Mouse (Mus musculus) heart, embryonic 11.5 days (tissue): Measurements from ENCODE around the gene Tob1. TPM values are rescaled to one million over a fixed set of nuclear protein-coding genes. Genes with fewer than 3 reads are reported as not detected.

Source experiments
- ATAC-seq: fragments of 200-750 bp; cut with Nextera tagmentation; replicated peaks from 2 replicates; pipeline ENCODE4 v1.8.0; 2017; ENCODE audit warnings: moderate library complexity; ENCODE audit not compliant: insufficient number of reproducible peaks, low FRiP score, low TSS enrichment
- H3K27ac ChIP-seq: fragments of 300-500 bp; sonication (generic); 2 replicates; pipeline ENCODE4 v1.5.1; 2014; ENCODE audit warnings: mild to moderate bottlenecking, low read depth, low read length
- H3K27me3 ChIP-seq: fragments of 300-500 bp; sonication (generic); 2 replicates; pipeline ENCODE4 v1.6.1; 2014; ENCODE audit warnings: mild to moderate bottlenecking, low read length, mixed read lengths; ENCODE audit not compliant: control insufficient read depth, insufficient read depth
- H3K36me3 ChIP-seq: fragments of 300-500 bp; sonication (generic); 2 replicates; pipeline ENCODE4 v1.6.1; 2014; ENCODE audit warnings: mild to moderate bottlenecking, low read length, moderate library complexity, mixed read lengths; ENCODE audit not compliant: control insufficient read depth, insufficient read depth
- H3K4me1 ChIP-seq: fragments of 300-500 bp; sonication (generic); 2 replicates; pipeline ENCODE4 v1.6.1; 2014; ENCODE audit warnings: low read length; ENCODE audit not compliant: control insufficient read depth, insufficient read depth
- H3K4me2 ChIP-seq: fragments of 300-500 bp; sonication (generic); 2 replicates; pipeline ENCODE4 v1.6.1; 2014; ENCODE audit warnings: mild to moderate bottlenecking, moderate library complexity
- H3K4me3 ChIP-seq: fragments of 300-500 bp; sonication (generic); 2 replicates; pipeline ENCODE4 v1.5.1; 2014; ENCODE audit warnings: low read depth, low read length
- H3K9ac ChIP-seq: fragments of 300-500 bp; sonication (generic); 2 replicates; pipeline ENCODE4 v1.6.1; 2014; ENCODE audit warnings: mild to moderate bottlenecking, low read depth, low read length, moderate library complexity
- H3K9me3 ChIP-seq: fragments of 300-500 bp; sonication (generic); replicated peaks from 2 replicates; pipeline ENCODE4 v1.6.1; 2016; ENCODE audit warnings: low read length; ENCODE audit not compliant: control insufficient read depth
- WGBS: fragments of 180-500 bp; shearing (Covaris S2); extraction: QIAGEN DNeasy Blood & Tissue Kit; methylation state at CpG from one replicate; pipeline ENCODE4 v1.1.7; 2014; ENCODE audit not compliant: insufficient replicate concordance; 5-methylcytosine and 5-hydroxymethylcytosine counted together
- polyA plus RNA-seq: library from polyadenylated mRNA; unstranded; fragments of >200 nt; fragmentation: Nextera tagmentation; extraction: Ambion mirVana; gene quantifications from 2 replicates; pipeline ENCODE4 v1.2.1, GENCODE M21; 2014

Gene Tob1
- polyA plus RNA-seq: 27.3 and 29.7 TPM in 2 replicates

DNA sequence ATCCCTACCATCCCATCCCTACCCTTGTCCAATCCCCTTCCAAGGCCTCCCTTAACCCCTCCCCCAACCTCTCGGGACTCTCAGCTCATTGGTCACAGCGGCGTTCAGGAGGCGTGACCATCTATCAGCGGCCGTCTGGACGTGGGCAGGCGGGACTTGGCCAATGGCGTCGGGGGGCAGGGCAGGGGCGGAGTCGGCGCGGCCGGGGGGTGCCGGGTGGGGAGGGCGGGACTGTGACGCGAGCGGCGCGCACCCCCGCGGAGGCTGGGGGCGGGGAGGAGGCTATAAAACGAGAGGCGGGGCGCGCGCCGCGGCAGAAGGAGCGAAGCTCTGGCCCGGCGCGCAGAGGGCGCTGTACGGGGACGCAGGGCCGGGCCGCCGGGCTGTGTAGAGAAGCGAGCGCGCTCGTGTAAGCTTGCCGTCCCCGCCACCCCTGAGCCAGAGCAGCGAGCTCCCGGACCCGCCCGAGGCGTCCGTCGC, at the start of gene Tob1:
Gene Tob1 (plus strand): TSS at position 331 of the 480 bp plus-strand sequence.
- Histone ChIP-seq H3K36me3 (peaks cover 9% of the 10 kb centered on the region), H3K9ac (peak within 1 kb of the TSS; percentile 98), H3K4me3 (peak within 1 kb of the TSS; percentile 96), H3K4me1 (peaks cover 6% of the 10 kb centered on the region; the same call in 1 of the 2 replicates), H3K4me2 (peak within 1 kb of the TSS; percentile 97), H3K27ac (peak within 1 kb of the TSS; percentile 99), H3K27me3 (no peaks in the 10 kb centered on the region), H3K9me3 (no peaks in the 10 kb centered on the region)
- peak; percentile 97 for ATAC-seq
- WGBS: 1% methylated on average over 45 of the region's 55 CpGs

DNA sequence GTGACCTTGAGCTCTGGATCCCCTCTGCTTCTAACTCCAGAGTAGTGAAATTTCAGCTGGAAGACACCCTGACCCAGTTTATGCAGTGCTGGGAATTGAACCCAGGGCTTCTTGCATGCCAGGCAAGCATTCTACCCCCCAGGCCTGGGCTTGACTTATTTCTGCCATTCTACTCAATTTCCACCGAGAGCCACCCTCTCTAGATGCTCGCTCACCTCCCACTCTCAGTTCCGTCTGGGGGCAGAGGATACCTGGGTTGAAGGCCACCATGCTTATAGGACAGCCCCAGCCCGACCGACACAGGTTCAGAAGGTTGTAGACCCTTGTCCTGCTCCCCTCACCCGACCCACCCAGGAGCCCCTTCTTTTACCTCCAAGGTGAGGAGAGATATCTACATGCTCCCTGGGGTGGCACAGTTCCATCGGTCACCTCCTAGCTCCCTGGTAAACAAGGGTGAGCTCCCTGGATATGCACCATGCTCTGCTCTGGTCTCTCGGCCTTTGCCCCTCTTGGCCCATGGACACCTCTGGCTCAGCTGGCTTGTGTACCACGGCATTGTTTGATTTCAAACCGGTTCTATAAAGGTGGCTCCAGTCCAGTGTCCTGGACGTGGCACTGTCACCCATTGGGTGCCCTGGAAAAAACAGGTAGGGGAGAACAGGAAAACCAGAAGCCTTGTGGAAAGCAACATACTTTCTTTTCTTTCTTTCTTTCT, 49.2 kb upstream of the Tob1 start:
- no peak overlapping the region for H3K9ac ChIP-seq
- no peak for ATAC-seq
- H3K9me3 ChIP-seq: no peaks in the 10 kb centered on the region
- no peak overlapping the region for H3K4me3 ChIP-seq
- no peak overlapping the region for H3K27ac ChIP-seq
- no peaks in the 10 kb centered on the region for H3K27me3 ChIP-seq
- no peak overlapping the region for H3K4me2 ChIP-seq
- H3K4me1 ChIP-seq: peaks cover 26% of the 10 kb centered on the region
- WGBS: 79% methylated on average over 11 of the region's 11 CpGs
- H3K36me3 ChIP-seq: no peaks in the 10 kb centered on the region

DNA sequence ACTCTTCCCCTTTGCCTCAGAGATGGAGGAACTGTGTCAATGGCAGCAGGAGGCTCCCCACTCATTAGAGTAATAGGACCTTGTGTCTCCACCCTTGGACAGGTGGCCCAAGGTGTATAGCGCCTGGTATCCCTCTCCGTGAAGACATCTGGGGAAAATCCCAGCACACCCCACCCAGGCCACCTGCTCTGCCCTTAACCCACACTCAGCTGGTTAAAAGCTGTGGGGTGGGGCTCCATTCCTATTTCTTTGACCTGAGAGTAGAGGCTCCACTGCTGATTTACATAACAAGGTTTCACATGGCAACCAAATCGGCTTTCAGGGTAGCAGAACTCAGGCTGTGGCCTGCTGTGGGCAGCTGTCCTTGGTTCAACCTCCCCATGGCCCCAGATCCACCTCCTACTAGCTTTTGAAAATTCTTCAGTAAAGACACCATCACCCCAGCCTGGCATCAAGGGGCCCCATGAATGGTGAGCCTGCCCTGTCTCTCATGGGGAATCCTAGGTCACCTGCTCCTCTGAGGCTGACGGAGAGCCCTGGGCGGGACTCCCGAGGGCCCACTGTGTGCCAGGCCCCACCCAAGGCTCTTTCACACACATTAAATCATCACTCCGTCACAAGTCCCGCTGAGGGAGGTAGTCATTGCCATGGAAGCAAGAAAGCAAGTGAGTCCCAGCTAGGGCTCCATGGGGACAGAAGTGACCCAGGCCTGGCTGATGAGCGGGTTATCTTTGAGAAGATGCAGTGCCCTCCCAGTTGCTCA, 48.1 kb upstream of the Tob1 start:
- H3K4me2 ChIP-seq: no peak overlapping the region
- H3K36me3 ChIP-seq: no peaks in the 10 kb centered on the region
- H3K9me3 ChIP-seq: no peaks in the 10 kb centered on the region
- no peaks in the 10 kb centered on the region for H3K27me3 ChIP-seq
- H3K9ac ChIP-seq: no peak overlapping the region
- 74% methylated on average over 9 of the region's 9 CpGs for WGBS
- H3K4me3 ChIP-seq: no peak overlapping the region
- no peak overlapping the region for H3K27ac ChIP-seq
- peaks cover 26% of the 10 kb centered on the region for H3K4me1 ChIP-seq
- ATAC-seq: no peak

DNA sequence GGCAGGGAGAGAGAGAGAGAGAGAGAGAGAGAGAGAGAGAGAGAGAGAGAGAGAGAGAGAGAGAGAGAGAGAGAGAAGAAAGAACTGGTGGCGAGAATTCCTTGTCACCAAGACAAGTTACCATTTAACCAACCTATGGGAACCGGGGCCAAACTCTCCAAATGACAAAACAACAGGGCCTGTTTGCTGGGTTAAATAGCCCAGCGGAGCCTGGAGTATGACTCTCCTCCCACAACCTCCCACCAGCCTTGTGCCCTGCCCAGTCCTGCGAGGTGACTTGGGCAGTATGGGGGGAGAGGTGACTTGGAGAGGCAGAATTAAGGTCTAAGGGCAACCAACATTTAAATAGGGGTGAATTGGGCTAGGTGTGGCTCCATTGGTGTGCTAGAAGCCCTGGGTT, 45.5 kb upstream of the Tob1 start:
- no peaks in the 10 kb centered on the region for H3K36me3 ChIP-seq
- peaks cover 8% of the 10 kb centered on the region for H3K4me1 ChIP-seq
- H3K4me2 ChIP-seq: no peak overlapping the region
- ATAC-seq: no peak
- no peaks in the 10 kb centered on the region for H3K9me3 ChIP-seq
- no peaks in the 10 kb centered on the region for H3K27me3 ChIP-seq
- H3K4me3 ChIP-seq: no peak overlapping the region
- H3K9ac ChIP-seq: no peak overlapping the region
- WGBS: 79% methylated on average over 4 of the region's 4 CpGs
- no peak overlapping the region for H3K27ac ChIP-seq

DNA sequence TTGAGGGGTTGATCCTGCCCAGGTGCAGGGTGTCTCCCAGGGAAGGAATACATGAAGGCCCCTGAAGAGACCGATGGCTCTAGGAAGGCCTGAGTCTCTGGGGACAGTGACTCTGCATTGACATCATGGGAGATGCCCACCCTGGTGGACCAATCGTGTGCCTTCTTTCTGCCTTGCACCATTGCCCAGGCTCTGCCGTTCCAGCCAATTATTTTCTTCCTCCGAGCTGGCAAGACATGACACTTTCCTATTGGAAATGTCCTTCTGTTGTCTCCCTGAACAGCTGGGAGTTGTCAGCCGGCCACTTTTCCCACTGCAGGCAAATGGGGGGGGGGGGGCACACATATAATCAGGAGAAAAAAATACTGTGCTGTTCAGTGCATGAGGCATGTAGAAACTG, 43.0 kb upstream of the Tob1 start:
- Histone ChIP-seq H3K27ac (no peak overlapping the region), H3K36me3 (no peaks in the 10 kb centered on the region), H3K9me3 (no peaks in the 10 kb centered on the region), H3K4me3 (no peak overlapping the region), H3K4me1 (peaks cover under 1% of the 10 kb centered on the region), H3K9ac (no peak overlapping the region), H3K4me2 (no peak overlapping the region), H3K27me3 (no peaks in the 10 kb centered on the region)
- WGBS: 62% methylated on average over 5 of the region's 5 CpGs
- ATAC-seq: no peak

DNA sequence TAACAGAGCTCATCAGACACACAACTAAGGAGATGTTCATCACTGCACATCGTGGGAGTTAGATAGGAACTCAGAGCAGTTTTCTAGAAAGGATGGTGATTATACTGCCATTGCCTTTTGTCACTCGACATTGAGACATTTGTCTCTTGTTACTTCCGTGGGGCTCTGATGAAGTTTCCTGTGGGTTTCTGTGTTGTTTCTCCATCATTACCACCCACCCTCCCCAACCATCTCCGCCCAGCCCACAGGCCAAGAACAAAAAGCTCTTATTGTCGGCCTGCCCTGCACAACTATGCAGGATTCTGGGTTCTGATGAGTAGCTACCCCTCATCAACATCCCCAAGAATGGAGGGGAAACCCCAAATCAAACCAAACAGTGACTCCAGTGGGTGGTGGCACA, 41.7 kb upstream of the Tob1 start:
- WGBS: 70% methylated on average over 5 of the region's 5 CpGs
- no peak overlapping the region for H3K4me3 ChIP-seq
- no peaks in the 10 kb centered on the region for H3K27me3 ChIP-seq
- H3K9ac ChIP-seq: no peak overlapping the region
- H3K9me3 ChIP-seq: no peaks in the 10 kb centered on the region
- H3K27ac ChIP-seq: no peak overlapping the region
- ATAC-seq: no peak
- H3K4me2 ChIP-seq: no peak overlapping the region
- H3K36me3 ChIP-seq: no peaks in the 10 kb centered on the region
- H3K4me1 ChIP-seq: peaks cover 7% of the 10 kb centered on the region

DNA sequence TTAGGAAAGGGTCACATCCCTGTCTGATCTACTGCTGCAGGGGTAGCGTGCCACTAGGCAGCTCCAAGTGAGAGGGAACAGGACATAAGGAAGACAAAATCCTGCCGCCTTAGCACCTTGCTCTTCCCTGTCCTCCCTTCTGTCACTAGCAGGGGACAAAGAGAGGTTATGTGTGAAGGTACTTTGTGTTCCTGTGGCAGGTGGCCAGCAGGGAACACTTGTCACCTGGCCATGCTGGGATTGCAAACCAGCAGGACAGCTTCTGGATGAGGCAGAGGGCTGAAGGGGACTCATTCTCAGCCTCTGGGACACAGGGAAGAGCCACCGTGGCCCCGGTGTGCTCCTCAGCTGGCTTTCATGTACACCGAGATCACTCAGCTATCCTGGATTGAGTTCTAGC, 39.6 kb upstream of the Tob1 start:
- no peaks in the 10 kb centered on the region for H3K36me3 ChIP-seq
- H3K9me3 ChIP-seq: no peaks in the 10 kb centered on the region
- no peak for ATAC-seq
- no peak overlapping the region for H3K4me2 ChIP-seq
- peaks cover 7% of the 10 kb centered on the region for H3K4me1 ChIP-seq
- H3K9ac ChIP-seq: no peak overlapping the region
- H3K27me3 ChIP-seq: no peaks in the 10 kb centered on the region
- 72% methylated on average over 5 of the region's 5 CpGs for WGBS
- no peak overlapping the region for H3K4me3 ChIP-seq
- H3K27ac ChIP-seq: no peak overlapping the region

DNA sequence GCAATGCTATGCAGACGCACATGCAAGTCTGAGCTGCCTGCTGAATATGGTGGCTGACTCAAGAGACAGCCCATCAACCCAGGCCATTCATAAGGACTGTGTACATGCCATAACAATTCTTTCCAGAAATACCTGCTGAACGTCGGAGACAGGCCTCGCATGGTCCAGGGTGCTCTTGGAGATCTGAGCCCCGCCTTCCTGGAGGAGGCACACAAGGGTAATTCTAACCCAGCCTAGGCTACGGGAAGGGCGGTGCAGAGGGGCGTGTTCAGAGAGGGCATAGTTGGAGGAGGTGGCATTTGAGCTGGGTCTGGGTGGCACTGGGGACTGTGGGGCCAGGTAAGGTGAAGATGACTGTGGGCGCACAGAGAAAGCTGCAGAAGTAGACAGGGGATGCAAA, 39.1 kb upstream of the Tob1 start:
- H3K4me2 ChIP-seq: no peak overlapping the region
- no peak overlapping the region for H3K9ac ChIP-seq
- no peaks in the 10 kb centered on the region for H3K27me3 ChIP-seq
- H3K36me3 ChIP-seq: no peaks in the 10 kb centered on the region
- 77% methylated on average over 9 of the region's 9 CpGs for WGBS
- H3K9me3 ChIP-seq: no peaks in the 10 kb centered on the region
- H3K4me1 ChIP-seq: peaks cover 7% of the 10 kb centered on the region
- peak; percentile 31; the same call in 1 of the 2 replicates for ATAC-seq
- no peak overlapping the region for H3K27ac ChIP-seq
- no peak overlapping the region for H3K4me3 ChIP-seq
